Mouse (Mus musculus) ES-E14 (cell line): ENCODE measurements at regions not wholly inside any gene's neighbourhood (a gene's known extent, or its start where the extent isn't known, plus 50 kb on each side); places are given as distances from the start of the nearest gene placed in this dataset.

Experiments used
- HCFC1 ChIP-seq: IDR thresholded peaks from 2 replicates; pipeline ENCODE4 v1.6.1; 2012; ENCODE audit warnings: low read length, inconsistent platforms, borderline replicate concordance; ENCODE audit not compliant: insufficient read depth
- MAFK ChIP-seq: IDR thresholded peaks from 2 replicates; pipeline ENCODE4 v1.6.1; 2014; ENCODE audit warnings: mild to moderate bottlenecking, low read depth, low read length, inconsistent platforms; ENCODE audit not compliant: insufficient read depth
- ZNF384 ChIP-seq: IDR thresholded peaks from 2 replicates; pipeline ENCODE4 v1.6.1; 2012; ENCODE audit warnings: low read depth, low read length, inconsistent platforms

- TF ChIP-seq HCFC1 (no peak), MAFK (no peak), ZNF384 (no peak)
Measured at GRCm38 (mm10) chr3:131865106-131865505, 220.0 kb upstream of the Dkk2 start.
